Mouse (Mus musculus) right cerebral cortex, postnatal 4 days (tissue): ENCODE results near the gene Rab11fip5.

Source experiments
- DNase-seq: peaks from one replicate; pipeline ENCODE4 v3.0.0-alpha.2; 2022

The Rab11fip5 gene

DNA sequence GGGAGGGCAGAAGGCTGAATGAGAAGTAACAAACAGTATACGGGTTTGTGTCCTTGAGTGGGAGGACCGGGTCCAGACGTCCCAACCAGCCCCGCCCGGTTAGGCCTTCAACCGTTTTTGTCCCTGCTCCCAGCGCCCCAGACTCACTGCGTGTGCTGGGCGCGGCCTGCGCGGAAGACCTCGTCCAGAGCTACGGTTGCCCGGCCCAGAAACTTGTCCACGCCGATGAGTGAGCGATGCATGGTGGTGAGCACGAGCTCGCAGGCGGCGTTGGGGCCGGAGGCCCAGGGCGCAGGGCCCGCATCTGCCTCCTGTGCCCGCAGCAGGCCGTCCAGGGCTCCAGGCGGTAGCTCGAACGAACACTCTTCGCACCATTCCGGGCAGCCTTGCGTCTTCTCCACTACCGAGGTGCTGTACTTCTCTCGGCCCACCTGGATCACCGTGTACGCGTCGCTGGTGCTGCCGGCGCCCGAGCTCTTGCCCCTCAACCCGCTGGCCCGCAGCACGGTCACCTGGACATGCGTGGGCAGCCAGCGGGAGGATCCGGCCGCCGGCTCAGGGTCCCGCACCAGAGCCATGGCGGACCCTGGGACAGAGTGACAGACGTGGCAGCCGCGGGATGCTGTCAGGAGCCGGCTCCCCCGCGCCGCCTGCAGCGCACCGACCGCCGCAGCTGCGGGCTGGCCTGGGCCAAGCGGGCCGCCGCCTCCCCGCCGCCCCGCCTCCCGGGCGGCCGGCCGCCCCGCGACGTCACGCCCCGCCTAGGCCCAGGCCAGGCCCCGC is at the start of gene Rab11fip5:
Gene Rab11fip5, minus strand, starts transcription at position 684 of the 783 bp plus-strand sequence.
- DNase-seq = peak; percentile 40

DNA sequence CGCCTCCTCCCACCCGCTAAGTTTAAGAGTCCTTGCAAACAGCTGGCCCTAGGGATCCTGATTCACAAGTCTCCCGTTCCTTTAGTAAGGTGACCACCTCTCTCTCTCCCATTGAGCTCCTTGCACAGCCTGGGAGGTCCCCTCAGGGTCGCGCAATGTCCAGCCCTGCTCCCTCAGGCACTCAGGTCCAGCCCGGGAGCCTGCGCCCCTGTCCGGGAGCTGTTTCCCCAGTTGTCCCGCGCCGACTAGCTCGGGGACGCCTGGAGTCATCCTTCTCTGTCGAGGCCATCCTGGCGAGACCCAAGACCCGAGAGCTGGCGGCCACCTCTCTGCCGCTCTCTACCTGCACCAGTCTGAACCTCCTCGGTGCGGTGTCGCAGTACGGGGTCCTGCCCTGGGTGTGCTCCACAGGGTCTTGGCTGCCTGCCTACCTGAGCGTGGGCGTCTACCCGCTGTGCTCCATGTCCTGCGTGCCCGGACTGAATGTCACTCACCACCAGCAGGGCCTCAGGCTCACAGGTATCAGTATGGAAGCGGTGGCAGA is 49.5 kb upstream of the Rab11fip5 start, which contains the start of gene Noto:
Gene Noto, plus strand, starts transcription at position 51 of the 544 bp plus-strand sequence.
- no peak for DNase-seq

DNA sequence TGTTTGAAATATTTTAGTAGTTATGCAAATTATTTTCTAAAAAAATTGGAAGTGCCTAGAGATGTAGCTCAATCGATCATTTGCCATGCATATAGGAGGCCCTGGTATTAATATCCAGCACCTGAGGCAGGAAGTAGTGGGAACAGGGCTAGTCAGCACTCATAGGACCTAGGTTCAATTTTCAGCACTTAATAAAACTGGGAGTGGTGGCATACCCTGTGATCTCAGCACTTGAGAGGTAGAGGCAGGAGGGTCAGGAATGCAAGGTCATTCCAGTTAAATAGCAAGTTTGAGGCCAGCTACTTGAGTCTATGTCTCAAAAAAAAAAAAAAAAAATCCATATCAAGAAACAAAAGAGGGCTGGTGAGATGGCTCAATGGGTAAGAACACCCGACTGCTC is 44.7 kb upstream of the Rab11fip5 start:
- no peak for DNase-seq

DNA sequence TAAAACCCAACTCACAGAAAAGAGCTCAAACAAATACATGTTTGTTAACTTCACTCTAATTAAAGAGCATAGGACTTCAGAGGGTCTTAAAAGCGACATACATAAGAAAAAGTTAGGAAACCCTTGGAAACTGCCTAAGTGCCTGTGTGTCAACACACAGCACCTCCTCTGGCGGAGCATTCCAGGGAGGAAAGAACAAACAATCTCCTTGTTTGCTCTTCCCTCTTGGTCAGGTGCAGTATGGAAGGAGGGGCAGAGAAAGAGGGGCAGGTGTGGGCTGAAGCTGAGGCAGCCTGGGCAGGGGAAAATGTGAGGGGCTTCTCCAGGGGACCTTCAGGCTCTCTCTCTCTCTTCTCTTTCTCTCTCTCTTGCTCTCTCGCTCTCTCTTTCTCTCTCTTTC is 41.4 kb upstream of the Rab11fip5 start:
- DNase-seq = no peak

DNA sequence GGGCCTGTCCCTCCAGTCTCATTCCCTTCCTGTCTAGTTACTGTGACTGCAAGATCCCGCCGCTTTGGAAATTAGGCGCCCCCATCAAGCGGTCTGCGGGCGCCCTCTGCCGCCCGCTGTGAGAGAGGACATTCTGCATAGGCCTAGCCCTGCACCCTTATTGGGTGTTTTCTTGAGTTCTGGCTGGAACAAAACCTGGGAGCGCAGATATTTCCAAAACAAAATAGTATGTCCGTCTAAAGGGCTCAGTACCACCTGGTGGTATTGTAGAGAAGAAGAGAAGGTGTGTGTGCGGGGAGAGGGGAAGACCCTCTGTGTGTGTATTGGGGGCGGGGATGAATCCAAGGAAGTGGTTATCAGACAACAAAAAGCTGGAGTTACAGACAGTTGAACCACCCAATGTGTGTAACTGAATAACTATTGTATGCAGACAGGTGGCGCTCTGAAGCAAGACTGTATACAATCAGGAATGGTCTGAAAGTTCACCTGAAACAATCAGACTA is 36.4 kb upstream of the Rab11fip5 start:
- DNase-seq = peak; percentile 75

DNA sequence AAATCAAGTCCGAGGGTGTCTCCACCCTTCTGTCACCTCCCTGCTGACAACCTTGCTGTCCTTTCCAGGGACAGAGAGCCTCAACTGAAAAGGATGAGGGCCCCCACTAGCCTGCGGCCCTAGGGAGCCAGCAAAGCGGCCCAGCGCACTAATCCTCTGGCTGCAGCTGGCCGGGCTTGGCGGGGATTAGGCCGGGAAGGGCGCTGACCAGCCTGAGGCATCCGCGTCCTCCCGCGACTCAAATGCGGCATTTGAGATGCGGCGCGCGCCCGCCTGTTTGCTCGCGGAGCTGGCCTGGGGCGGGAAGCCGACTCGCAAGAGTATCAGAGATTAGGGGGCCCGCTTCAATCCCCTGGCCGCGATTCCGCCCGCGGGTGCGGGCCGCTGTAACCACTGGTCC is 34.6 kb upstream of the Rab11fip5 start:
- peak; percentile 29 for DNase-seq

DNA sequence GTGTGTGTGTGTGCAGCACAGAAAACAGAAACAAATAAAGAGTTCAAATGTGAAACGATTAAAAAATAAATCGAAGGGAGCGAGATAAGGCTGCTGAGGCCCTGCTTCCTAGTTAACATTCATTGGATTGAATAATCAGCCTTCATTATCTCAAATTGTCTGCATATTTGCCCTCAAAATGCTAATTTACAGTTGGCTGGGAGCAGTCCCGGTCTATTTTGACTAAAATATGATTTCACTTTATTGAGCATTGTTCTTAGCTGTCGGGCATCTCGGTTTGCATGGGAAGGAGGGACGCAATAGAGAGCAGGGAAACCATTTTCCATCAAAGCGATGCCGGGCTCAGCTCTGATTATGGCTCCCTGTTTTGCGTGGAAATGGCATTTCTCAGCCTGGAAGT is 28.6 kb upstream of the Rab11fip5 start:
- no peak for DNase-seq

DNA sequence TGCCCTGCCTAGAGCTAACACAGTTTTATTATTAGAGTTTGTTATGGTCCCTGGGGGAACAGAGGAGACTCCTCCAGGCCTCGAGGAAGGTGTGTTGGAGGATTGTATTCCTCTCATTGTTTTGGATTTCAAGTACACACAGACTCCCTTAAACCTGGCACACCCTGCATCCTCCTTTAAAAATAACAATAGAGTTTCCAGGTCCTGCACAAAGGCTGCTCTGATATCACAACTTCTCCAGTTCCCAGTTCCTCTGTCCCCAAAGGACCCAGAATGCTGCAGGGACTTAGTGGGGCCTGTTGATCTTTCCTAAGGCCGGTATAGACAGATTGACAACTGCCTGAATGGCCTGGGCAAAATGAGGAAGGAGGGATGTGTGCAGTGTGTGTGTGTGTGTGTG is 28.2 kb upstream of the Rab11fip5 start:
- DNase-seq = no peak

DNA sequence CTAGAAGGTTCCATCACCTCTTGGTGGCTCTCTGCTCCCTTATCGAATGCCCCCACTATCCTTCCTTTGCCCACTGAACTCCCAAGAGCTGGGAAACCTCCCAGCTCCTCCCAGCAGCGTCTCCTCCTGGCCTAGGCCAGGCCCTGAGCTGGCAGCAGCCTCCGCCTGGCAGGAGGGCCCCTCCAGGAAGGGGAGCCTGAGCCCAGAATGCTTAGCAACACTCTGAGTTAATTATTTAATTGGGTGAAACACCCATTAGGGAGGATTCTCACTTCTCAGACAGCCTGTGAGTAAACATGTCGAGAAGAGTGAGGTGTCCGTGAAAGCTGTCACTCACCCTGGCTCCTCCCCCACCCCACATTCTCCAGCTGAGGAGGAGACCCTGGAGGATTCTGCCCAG is 25.3 kb upstream of the Rab11fip5 start:
- no peak for DNase-seq

DNA sequence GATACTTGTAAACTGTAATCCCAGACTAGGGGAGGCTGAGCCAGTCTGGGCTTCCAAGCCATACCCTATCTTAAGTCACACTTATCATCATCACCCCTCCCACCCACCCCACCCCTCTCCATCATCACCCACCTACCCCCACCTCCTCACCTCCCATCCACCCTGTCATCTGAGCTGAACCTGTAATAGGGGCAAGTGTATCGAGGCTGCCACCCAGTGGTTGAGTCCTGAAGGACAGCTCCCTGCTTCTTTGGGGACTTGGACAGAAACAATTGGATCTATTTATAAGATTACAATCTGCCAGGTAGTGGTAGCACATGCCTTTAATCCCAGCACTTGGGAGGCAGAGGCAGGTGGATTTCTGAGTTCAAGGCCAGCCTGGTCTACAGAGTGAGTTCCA is 22.7 kb upstream of the Rab11fip5 start:
- DNase-seq = no peak

DNA sequence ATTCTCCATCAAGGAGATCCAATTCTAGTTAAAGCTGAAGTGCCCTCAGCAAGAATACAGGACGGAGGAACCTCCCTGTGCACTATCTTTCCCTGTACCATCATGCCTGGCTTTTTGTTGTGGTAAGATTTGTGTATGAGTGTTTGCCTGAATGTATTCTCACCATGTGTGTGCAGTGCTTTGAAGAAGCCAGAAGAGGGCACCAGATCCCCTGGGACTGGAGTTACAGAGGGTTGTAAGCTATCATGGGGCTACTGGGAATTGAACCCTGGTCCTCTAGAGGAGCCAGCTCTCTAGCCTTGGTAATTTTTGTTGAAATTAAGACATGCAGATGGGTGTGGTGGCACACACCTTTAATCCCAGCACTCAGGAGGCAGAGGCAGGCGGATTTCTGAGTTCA is 20.9 kb upstream of the Rab11fip5 start:
- DNase-seq = no peak

DNA sequence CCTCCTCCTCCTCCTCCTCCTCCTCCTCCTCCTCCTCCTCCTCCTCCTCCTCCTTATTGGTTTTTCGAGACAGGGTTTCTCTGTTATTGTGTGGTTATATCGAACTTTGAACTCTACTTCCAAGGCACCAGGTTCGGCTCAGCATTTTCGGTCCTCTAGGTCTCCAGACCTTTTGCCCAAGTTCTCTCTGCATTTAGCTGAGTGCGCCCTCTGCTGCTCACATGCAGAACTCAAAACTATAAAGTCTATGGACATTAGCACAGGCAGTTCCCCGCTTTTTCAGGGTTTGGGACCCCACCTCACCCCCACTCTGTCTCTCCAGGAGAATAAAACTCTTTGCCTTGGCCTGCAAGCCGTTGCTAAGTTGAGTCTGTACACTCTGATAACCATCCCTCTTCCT is 17.4 kb upstream of the Rab11fip5 start:
- DNase-seq = peak; percentile 80

DNA sequence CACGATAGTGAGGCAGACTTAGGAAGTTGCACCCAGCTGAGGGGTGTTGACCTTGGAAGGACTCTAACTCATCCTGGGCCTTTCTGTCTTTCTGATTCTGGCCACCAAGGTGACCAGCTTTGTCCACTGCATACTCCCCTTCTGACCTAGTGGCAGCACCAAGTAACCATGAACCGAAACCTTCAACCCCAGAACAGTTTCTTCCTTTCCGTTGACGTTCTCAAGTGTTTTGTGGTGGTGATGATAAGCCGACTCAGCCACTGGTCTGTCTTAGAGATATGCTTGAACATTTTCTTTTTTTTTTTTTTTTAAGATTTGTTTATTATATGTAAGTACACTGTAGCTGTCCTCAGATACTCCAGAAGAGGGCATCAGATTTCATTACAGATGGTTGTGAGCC is 14.2 kb upstream of the Rab11fip5 start:
- no peak for DNase-seq

DNA sequence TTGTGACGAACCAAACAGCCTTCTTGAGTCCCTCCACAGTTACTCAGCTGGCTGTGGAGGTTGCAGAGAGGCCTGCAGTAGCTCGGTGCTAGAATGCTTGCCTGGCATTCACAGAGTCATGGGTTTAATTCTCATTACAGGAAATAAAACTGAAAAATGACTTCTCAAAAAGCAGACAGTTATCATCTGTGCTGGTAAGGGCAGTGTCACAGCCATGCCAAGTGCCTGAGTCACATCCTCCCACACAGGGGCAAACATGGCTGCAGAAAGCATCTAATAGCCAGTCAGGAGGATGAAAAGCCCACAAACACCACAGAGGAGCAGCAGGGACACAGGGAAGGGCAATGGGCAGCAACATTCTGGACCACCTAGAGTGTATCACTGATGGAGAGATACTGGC is 8.4 kb upstream of the Rab11fip5 start:
- no peak for DNase-seq

DNA sequence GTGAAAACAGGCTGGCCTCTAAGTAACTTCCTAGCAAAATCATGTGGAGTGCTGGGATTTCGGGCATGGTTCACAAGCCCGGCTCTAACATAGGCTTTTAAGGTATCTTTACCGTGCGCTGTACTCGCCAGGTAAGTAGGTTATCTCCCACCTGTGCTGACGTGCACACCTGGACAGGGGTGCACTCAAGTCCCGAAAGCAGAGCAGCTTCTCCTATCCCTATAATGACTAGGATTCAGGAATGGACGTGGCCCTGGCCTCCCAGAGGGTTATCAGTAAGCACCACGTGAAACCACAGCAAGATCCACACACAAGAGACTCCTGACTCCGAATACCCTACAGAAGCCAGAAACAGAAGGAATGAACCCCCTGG is 7.2 kb upstream of the Rab11fip5 start:
- DNase-seq = no peak

DNA sequence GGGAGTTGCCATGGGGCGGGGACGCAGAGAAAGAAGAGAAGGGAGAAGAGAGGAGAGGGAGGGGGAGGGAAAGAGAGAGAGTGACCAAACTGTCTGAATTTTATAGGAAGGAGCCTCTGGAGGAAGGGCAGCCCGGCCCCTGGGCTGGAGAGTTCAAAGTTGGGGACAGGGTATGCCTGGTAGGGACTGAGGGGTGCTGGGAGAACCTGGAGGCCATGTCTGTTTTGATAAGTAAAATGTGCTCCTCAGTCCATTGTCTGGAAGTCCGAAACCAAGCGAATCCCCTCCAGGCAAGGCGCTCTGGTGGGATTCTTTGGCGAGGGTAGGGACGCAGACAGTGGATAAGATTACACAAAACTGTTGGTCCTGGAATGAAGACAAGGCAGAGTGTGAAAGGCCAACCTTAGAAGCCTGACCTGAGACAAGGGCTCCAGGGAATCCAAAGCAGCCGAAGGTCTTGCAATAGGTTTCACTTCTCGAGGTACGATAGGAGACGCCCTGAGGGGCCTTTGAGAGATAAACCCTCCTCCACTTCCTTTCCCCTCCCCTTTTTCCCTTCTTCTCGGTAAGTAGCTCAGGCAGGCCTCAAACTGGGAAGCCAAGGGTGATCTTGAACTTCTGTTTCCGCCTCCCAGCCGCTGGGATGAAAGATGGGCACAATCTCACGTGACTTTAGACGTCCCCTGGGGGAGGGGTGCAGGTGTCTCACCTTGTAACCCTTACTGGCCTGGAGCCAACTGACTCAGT is 6.6 kb upstream of the Rab11fip5 start:
- no peak for DNase-seq

DNA sequence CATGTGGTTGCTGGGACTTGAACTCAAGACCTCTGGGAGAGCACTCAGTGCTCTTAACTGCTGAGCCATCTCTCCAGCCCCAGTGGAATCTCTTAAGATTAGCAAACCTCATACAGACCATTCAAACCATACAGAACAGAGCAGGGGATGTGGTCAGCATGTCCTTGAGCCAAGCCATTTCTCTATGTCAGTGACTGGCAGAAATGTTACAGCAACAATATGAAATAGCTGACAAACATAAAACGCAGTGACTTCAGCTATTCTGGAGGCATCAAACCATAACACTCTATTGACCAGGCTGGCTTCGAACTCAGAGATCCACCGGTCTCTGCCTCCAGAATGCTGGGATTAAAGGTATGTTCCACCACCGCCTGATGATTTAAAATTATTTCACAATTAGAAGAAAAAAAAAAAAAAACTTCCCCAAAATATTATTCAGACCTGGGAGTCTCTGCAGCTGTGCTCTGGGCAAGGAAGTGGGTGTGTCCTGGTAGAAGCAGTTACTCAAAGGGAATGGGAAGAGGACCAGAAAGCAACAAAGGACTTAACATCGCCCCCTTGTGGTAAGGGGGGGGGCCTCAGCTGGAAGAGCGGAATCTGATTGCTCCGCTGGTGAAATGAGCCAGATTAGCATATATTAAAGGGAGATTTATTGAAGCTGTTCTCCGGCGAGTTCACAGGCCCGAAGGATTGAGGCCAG is 5.9 kb upstream of the Rab11fip5 start:
- peak; percentile 64 for DNase-seq

DNA sequence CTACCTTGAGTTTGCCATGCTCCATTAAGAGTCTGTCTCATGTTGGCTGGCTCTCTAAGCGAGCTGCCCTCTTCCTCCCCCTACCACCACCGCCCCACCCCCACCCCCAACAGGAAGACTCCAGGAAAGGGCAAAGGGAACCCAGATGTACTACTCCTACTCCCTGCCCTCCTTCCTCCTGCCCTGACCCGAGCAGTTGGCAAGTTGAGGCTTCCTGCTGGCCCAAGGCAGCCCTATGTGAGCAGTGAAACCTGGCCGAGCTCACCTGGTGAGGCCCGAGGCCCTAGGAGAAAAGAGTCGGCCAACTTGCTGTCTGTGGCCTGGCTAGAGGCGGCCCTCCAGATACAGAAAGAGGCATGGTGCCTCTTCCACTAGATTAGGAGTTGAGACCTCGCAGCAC is 4.2 kb upstream of the Rab11fip5 start:
- DNase-seq = no peak

DNA sequence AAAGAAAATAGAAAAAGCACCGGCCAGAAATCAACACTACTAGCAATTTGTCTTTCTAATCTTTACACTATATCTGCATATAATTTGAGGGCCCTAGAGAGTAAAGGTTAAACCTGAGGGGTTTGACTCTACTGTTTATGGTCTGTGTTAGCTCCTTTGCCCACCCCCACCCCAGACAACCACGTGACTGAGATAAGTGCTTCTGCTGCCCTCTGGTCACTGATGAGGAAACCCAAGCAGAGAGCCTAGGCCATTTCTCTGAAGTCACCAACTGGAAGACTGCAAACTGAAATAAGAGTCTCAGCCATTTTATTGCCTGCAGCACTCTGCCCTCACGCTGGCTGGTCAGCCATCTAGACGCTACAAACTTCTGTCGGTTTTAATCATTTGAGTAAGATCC is 3.4 kb upstream of the Rab11fip5 start:
- DNase-seq = no peak

DNA sequence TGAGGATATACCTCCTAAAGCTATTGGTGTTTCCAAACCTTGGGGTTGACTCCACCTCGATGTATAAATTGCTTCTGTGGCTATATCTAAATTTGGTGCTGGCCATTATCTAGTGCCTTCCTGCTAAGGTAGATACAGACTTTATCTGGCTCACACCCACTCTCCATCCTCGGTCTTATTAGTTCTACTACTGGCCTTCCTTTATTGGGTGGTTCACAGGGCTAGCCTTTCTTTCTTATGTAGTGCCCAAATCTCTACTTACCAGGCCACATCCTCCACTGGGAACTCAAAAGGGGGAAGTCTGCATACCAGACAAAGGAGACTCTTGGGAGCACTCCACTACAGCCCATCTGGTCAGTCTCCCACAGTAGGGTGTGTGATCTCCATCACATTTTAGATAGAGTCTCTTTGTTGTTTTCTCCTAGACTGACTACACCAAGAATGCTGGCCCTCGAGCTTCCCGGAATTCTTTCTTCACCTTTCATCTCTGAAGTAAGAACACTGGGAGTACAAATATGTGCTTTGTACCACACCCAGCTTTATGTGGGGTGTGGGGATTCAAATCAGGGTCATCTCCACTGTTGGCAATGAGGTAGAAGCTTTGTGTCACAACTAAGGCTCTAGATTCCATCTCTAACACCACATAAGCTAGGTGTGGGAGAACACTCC is 2.8 kb upstream of the Rab11fip5 start:
- DNase-seq = no peak

DNA sequence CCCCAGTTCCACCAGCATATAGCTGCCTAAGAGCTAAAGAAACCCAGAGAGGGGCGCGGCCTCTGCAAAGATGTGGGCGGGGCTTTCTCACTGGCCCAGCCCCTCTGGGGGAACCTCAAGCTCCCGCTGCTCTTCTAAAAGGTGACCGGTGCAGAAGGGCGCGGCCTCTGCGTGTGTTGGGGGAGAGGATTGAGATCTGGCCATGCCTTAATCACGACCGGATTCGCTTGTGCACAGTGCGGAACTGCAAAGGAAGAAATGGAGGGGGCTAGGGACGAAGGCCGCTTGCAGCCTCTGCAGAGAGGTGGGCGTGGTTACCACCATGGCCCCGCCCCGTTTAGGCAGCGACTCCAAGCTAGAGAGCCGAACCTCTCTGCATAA is 290 bp upstream of the Rab11fip5 start:
- DNase-seq = peak; percentile 96

DNA sequence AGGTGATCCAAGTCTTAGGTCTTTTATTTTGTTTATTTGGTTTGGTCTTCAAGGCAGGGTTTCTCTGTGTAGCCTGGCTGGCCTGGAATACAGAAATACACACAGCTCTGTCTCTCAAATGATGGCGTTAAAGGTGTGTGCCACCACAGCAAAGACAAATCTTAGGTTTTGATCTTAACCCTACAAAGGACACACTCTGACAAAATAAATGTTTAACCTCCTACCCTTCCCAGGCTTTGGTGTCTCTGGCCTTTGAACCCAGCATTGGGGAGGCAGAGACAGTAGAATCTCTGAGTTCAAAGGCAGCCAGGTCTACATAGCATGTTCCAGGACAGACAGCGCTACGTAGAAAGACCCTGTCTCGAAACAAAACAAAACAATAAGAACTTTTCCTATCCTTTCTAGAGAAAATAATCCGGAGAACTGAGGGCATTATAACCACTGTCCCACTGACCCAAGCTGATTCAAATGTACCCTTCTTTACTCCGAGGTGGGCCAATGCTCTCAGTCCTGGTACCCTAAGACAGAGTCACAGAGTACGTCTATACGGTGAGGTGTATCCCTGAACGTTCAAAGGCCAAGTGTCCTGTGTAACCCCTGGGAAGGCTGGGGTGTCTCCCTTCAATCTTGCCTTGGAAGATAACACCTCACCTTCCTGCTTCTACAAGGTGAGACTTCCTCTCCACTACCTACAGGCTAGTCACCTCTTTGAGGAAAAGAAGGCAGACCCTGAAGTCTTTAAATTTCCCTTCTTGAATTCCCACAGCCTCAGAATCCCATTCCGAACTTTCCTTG is 1.2 kb downstream of the Rab11fip5 start:
- DNase-seq = no peak
